Mouse (Mus musculus): ENCODE measurements at regions not wholly inside any gene's neighbourhood (a gene's known extent, or its start where the extent isn't known, plus 50 kb on each side); places are given as distances from the start of the nearest gene placed in this dataset.

DNA sequence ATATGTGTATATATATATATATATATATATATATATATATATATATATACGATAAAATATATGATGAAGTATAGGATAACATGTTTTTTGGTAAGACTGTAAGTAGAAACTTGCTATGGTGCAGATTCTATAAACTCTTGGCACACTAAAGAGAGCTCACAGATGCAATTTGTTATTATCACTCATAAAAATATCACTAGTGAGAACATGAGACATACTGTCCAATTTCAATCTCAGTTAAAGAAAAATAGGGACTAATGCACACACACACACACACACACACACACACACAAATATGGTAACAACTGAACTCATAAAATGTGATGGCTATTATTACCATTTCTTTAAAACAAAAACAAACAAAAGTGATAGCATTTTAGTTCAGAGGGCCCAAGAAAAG is 292.0 kb downstream of the Cd47 start:
- no peak for DNase-seq (ENCODE audit: low read depth, low spot score)

DNA sequence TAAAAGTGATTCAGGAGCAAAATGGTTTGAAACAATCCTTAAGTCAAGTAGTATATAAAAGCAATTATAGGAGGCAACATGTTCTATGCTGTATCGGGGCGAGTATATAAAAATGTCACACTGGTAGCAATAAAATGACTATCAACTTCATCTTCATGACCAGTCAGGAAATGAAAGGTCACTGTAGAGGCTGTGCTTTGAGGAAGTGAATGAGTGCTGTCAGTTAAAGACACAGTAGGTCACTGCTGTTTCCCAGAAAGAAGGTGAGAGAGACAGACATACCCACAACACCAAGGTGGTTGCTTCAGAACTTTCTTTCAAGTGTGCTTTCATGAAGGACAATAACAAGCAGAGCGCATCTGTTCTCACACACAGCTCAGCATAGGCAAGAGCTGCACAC is 292.4 kb downstream of the Cd47 start:
- peak; percentile 16 for DNase-seq (ENCODE audit: low read depth, low spot score)

DNA sequence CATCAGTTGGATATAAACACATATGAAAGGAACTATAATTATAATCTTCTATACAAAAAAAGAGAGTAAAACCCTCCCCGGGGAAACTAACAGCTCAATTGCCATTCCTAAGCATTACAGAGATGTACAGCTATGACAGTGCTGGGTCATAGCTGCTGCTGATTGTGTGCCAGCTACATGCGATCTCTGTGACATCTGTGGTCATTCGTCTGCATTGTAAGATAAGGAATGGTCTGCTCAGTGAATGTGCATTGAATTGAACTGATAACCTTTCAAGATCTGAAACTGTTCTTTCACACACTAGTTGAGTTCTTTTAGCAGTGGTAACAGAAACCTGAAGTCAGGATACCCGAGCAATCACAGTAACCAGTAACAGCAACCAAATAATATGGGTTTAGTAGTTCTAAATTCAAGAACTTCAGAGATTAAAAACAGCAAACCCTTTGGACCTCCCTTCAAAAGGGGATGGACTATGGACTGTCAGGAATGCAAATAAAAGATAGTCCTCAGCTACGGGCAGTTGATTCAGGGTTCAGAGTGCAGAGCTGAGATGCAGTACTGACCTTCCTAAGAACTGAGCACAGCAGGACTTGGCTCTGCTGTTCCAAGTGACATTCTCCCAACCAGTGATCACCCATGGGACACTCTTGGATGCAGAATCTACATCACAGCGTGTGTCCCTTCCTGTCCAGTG is 295.7 kb downstream of the Cd47 start:
- no peak for DNase-seq (ENCODE audit: low read depth, low spot score)

DNA sequence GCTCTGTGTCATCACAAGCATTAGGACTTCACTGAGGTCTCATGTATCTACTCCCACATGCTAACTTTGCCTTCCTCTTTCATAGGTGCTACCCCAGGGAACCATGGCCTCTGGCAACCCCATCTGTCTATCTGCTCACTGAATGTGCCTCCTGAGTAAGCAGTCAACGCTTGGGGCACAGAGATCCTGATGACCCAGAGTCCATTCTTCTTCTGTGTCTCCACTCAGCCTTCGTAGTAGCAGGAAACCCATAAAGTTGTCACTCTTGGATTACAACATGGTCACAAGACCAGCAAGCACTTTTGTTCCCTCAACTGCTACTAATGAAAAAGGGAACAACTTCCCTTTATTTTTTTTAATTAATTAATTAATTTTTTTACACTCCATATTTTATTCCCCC is 296.2 kb downstream of the Cd47 start:
- no peak for DNase-seq (ENCODE audit: low read depth, low spot score)

DNA sequence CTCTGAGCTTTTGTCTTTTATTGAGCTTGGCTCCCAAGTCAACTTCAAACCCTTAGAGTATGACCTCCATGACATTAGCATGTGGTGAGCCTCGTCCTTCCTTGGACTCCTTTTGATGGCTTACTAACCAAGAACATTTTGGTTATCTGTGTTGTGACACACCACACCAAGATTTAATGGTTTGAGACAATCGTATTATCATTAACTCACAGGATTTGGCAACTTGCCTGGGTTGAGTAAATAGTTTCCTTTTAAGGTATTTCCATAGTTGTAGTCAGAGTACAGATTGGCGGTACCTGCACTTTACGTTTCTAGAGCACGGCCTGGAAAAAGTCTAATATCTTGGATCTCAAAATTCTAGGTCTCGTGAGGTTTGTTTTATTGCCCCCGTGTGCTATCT is 303.0 kb downstream of the Cd47 start:
- DNase-seq (ENCODE audit: low read depth, low spot score): no peak

DNA sequence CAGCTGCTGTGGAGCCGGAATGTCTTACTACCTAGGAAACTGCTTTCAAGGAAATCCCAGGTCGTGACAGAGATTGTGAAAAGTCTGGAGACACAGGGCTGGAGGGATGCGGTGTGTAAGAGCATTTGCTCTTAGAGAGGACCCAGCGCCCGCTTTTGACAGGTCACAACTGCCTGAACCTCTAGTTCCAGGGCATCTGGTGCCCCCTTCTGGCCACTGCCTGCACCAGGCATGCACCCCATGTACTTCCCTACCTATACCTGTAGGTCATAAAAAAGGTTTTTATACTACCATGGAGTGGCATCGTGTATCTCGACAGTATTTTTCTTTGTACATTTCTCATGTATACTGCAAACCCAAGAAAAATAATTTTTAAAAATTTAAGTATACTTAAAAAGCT is 314.0 kb downstream of the Bbx start:
- peak; percentile 65 for DNase-seq (ENCODE audit: low read depth, low spot score)

DNA sequence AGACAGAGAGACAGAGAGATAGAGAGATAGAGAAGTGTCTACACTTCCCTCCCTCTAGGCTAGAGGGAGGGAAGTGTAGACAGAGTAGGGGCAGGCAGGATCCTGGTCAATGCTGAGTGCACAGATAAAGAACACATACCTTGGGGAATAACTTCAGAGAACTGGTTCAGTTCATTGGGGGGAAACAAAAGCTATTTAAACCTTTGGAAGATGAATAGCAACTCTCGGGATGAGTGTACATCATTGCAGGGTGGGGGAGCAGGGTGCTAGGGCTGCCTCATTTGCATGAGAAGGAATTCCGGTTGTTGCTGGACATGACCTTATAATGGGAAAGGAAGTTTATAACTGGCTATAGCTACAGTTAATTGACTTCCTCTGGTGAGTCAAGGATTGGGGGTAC is 309.7 kb downstream of the Bbx start:
- DNase-seq (ENCODE audit: low read depth, low spot score): no peak

DNA sequence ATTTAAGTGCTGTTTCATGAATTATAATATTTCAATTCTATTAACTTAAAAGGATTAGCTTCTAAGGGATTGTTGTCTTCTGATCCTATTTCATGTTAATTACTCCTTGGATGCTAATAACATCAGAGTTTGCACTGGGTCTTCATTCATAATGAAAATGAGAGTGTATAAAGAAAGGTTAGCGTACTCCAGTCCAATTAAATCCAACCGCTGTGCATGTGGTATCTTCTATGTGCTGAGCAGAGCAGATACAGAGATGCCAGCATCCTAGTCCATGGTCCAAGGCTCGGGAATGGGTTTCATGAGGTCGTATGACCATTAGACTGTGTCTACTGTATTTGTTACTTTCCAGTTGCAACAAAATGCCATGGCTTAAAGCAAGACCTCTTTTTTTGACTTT is 307.5 kb downstream of the Bbx start:
- no peak for DNase-seq (ENCODE audit: low read depth, low spot score)

DNA sequence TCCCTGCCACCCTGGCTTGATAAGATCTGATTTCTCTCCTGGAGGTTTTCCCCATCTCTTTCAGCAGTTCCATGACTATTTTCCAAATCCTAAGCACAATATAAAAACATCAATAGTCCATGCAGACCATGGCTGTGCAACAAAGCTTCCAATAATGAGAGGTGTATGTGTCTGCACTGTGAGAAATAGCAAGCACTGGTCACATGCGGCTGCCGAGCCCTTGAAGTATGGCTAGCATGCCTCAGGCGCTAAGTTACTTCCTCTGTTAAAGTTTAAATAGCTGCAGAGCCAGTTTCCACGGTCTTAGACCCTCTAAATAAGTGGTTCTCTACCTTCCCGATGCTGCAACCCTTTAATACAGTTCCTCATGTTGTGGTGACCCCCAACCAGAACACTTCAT is 306.6 kb downstream of the Bbx start:
- no peak for DNase-seq (ENCODE audit: low read depth, low spot score)

DNA sequence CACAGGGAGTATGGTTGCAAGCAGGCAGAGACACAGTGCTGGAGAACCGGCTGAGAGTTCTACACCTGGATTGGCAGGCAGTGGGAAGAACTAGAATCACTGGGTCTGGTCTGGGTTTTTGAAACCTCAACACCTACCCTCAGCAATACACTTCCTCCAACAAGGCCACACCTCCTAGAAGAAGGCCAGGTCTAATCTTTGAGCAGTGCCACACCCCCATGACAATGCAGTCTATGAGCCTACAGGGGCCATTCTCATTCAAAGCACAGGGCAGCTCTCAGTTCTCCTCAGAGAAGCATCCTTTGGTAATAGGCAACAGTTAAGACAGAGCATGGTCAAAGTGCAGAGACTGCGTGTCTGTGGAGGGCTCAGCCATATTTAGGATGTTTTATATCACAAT is 300.8 kb downstream of the Bbx start:
- DNase-seq (ENCODE audit: low read depth, low spot score): no peak
